ENCODE assay signal across 9 mouse cellular contexts in genomic region chr10:75091478-75092152, GRCm38 (mm10). TPM values are rescaled to one million over a fixed set of nuclear protein-coding genes. Genes with fewer than 3 reads are reported as not detected.
DNase-seq lines count a peak whose midpoint lies in the region; ATAC-seq and TF ChIP-seq lines count a peak whose summit lies in the region.
"Had no signal": no experiment of that assay in that cellular context is flagged by ENCODE, and none has a peak within 500 bp of the region (broad histone marks: within the 10 kb centered on the region; RNA-seq: fewer than 3 reads in every experiment).

No protein-coding gene starts in this region.

- no peak for TF ChIP-seq EP300 in stomach, postnatal 0 days (optimal IDR thresholded peaks at IDR 0.05)

- no peaks in the 10 kb centered on the region for H3K9me3 ChIP-seq in embryonic facial prominence, embryonic 14.5 days (ENCODE audit: control insufficient read depth, low read length)
- H3K9me3 ChIP-seq in embryonic facial prominence, embryonic 10.5 days, result no peaks in the 10 kb centered on the region
- H3K9me3 ChIP-seq in stomach, embryonic 15.5 days, result no peaks in the 10 kb centered on the region
- H3K9me3 ChIP-seq in stomach, postnatal 0 days (ENCODE audit: control insufficient read depth, low read length), result no peaks in the 10 kb centered on the region
- H3K9me3 ChIP-seq in stomach, embryonic 16.5 days (replicated peaks; ENCODE audit: control insufficient read depth, low read length), result no peaks in the 10 kb centered on the region
- H3K9me3 ChIP-seq: midbrain, embryonic 12.5 days had no signal

- WGBS in embryonic facial prominence, embryonic 14.5 days, result 72% methylated on average over 10 of the region's 10 CpGs
- 91% methylated on average over 10 of the region's 10 CpGs for WGBS in embryonic facial prominence, embryonic 10.5 days
- 56% methylated on average over 10 of the region's 10 CpGs for WGBS in stomach, embryonic 15.5 days
- 42% methylated on average over 10 of the region's 10 CpGs for WGBS in stomach, postnatal 0 days
- 57% methylated on average over 10 of the region's 10 CpGs for WGBS in stomach, embryonic 16.5 days

- H3K4me3 ChIP-seq in embryonic facial prominence, embryonic 14.5 days (ENCODE audit: low read depth, low read length), result no peak overlapping the region
- no peak overlapping the region for H3K4me3 ChIP-seq in embryonic facial prominence, embryonic 10.5 days
- H3K4me3 ChIP-seq in stomach, embryonic 15.5 days (replicated peaks), result no peak overlapping the region
- H3K4me3 ChIP-seq in stomach, postnatal 0 days (ENCODE audit: low read depth, low read length), result no peak overlapping the region
- no peak overlapping the region for H3K4me3 ChIP-seq in stomach, embryonic 16.5 days (replicated peaks; ENCODE audit: low read length)
- H3K4me3 ChIP-seq: midbrain, embryonic 12.5 days had no signal

- H3K36me3 ChIP-seq in embryonic facial prominence, embryonic 14.5 days (ENCODE audit: control insufficient read depth, insufficient read depth, low read length), result no peaks in the 10 kb centered on the region
- H3K36me3 ChIP-seq in embryonic facial prominence, embryonic 10.5 days (replicated peaks), result peaks cover 11% of the 10 kb centered on the region
- no peaks in the 10 kb centered on the region for H3K36me3 ChIP-seq in stomach, embryonic 15.5 days
- no peaks in the 10 kb centered on the region for H3K36me3 ChIP-seq in stomach, postnatal 0 days (ENCODE audit: control insufficient read depth, insufficient read depth, low read length)
- H3K36me3 ChIP-seq in stomach, embryonic 16.5 days (ENCODE audit: control insufficient read depth, insufficient read depth, low read length), result no peaks in the 10 kb centered on the region
- H3K36me3 ChIP-seq: midbrain, embryonic 12.5 days had no signal

- no peak for ATAC-seq in embryonic facial prominence, embryonic 14.5 days (ENCODE audit: low read depth)
- ATAC-seq in stomach, embryonic 15.5 days (ENCODE audit: insufficient read depth, low FRiP score, low read depth), result no peak
- ATAC-seq in stomach, postnatal 0 days (ENCODE audit: low FRiP score, low TSS enrichment), result no peak
- ATAC-seq in stomach, embryonic 16.5 days (ENCODE audit: insufficient read depth, low FRiP score), result no peak

- 0 out of 2 replicates have a peak, but pooled peaks cover 5% of the 10 kb centered on the region for H3K4me1 ChIP-seq in embryonic facial prominence, embryonic 14.5 days (ENCODE audit: control insufficient read depth, insufficient read depth, low read length)
- H3K4me1 ChIP-seq in embryonic facial prominence, embryonic 10.5 days, result peaks cover 33% of the 10 kb centered on the region
- peaks cover 6% of the 10 kb centered on the region; the same call in 1 of the 2 replicates for H3K4me1 ChIP-seq in stomach, embryonic 15.5 days
- peaks cover 5% of the 10 kb centered on the region; the same call in 1 of the 2 replicates for H3K4me1 ChIP-seq in stomach, postnatal 0 days (replicated peaks; ENCODE audit: control insufficient read depth, insufficient read depth)
- peaks cover 17% of the 10 kb centered on the region; the same call in 1 of the 2 replicates for H3K4me1 ChIP-seq in stomach, embryonic 16.5 days (ENCODE audit: control insufficient read depth, insufficient read depth, low read length)

- H3K4me2 ChIP-seq in embryonic facial prominence, embryonic 14.5 days (ENCODE audit: low read depth, low read length), result no peak overlapping the region
- H3K4me2 ChIP-seq in stomach, embryonic 15.5 days, result no peak overlapping the region
- H3K4me2 ChIP-seq in stomach, postnatal 0 days (replicated peaks; ENCODE audit: low read depth), result no peak overlapping the region
- H3K4me2 ChIP-seq in stomach, embryonic 16.5 days (ENCODE audit: low read depth, low read length), result no peak overlapping the region
- H3K4me2 ChIP-seq: midbrain, embryonic 12.5 days had no signal

- DNase-seq in embryonic facial prominence, embryonic 14.5 days (ENCODE audit: low spot score), result peak; percentile 40
- no peak for DNase-seq in embryonic facial prominence, embryonic 10.5 days (ENCODE audit: low spot score)
- no peak for DNase-seq in stomach, postnatal 0 days (ENCODE audit: low spot score)
- DNase-seq in heart, adult 9 months (ENCODE audit: low spot score in 2 of 2), result peak; percentile 58 to 71
- DNase-seq in embryo, embryonic 11 days, result no peak
- no peak for DNase-seq in adrenal gland, adult (ENCODE audit: inconsistent age in 2 of 2, low spot score in 1 of 2)

- no peak for TF ChIP-seq CTCF in stomach, postnatal 0 days (IDR thresholded peaks at IDR 0.05; ENCODE audit: low read depth)

- no peaks in the 10 kb centered on the region for H3K27me3 ChIP-seq in embryonic facial prominence, embryonic 14.5 days (replicated peaks; ENCODE audit: control insufficient read depth, insufficient read depth, low read length)
- peaks cover 15% of the 10 kb centered on the region for H3K27me3 ChIP-seq in embryonic facial prominence, embryonic 10.5 days (replicated peaks; ENCODE audit: low read depth, poor library complexity, severe bottlenecking)
- H3K27me3 ChIP-seq in stomach, embryonic 15.5 days (replicated peaks), result no peaks in the 10 kb centered on the region
- no peaks in the 10 kb centered on the region for H3K27me3 ChIP-seq in stomach, postnatal 0 days (ENCODE audit: control insufficient read depth, insufficient read depth, low read length)
- no peaks in the 10 kb centered on the region for H3K27me3 ChIP-seq in stomach, embryonic 16.5 days (ENCODE audit: control insufficient read depth, insufficient read depth, low read length)
- H3K27me3 ChIP-seq: midbrain, embryonic 12.5 days had no signal

- no peak overlapping the region for H3K9ac ChIP-seq in embryonic facial prominence, embryonic 14.5 days (ENCODE audit: low read depth, low read length)
- H3K9ac ChIP-seq in stomach, embryonic 15.5 days, result no peak overlapping the region
- H3K9ac ChIP-seq in stomach, postnatal 0 days (ENCODE audit: low read length), result no peak overlapping the region
- H3K9ac ChIP-seq in stomach, embryonic 16.5 days (ENCODE audit: low read length), result no peak overlapping the region
- H3K9ac ChIP-seq: midbrain, embryonic 12.5 days had no signal

- H3K27ac ChIP-seq in embryonic facial prominence, embryonic 14.5 days (replicated peaks; ENCODE audit: low read depth, low read length), result no peak overlapping the region
- H3K27ac ChIP-seq in embryonic facial prominence, embryonic 10.5 days (replicated peaks), result no peak overlapping the region
- H3K27ac ChIP-seq in stomach, embryonic 15.5 days, result 0 out of 2 replicates have a peak overlapping the region, but pooled peaks have one; percentile 6
- H3K27ac ChIP-seq in stomach, postnatal 0 days (replicated peaks), result no peak overlapping the region
- H3K27ac ChIP-seq in stomach, embryonic 16.5 days (ENCODE audit: low read length), result 0 out of 2 replicates have a peak overlapping the region, but pooled peaks have one; percentile 43
- H3K27ac ChIP-seq: midbrain, embryonic 12.5 days had no signal

RNA-seq across cellular contexts. Expression of gene Bcr, which starts 31.2 kb away (rescaled TPM):
- 6.7 and 8.1 TPM in 2 replicates for polyA plus RNA-seq in embryonic facial prominence, embryonic 14.5 days (2014; fragmentation: Nextera tagmentation; extraction: Ambion mirVana)
- 8.1 and 9.1 TPM in 2 replicates for polyA plus RNA-seq in embryonic facial prominence, embryonic 10.5 days (2016; fragmentation: Nextera tagmentation; extraction: Ambion mirVana)
- 7.5 and 8.9 TPM in 2 replicates for polyA plus RNA-seq in stomach, embryonic 15.5 days (2015; fragmentation: Nextera tagmentation; extraction: Ambion mirVana)
- 4.5 and 4.7 TPM in 2 replicates for polyA plus RNA-seq in stomach, postnatal 0 days (2015; fragmentation: Nextera tagmentation; extraction: Ambion mirVana)
- 7.4 and 8.8 TPM in 2 replicates for polyA plus RNA-seq in stomach, embryonic 16.5 days (2015; fragmentation: Nextera tagmentation; extraction: Ambion mirVana)

RNA-seq across cellular contexts. Expression of gene Rab36, which starts 54.8 kb away (rescaled TPM):
- polyA plus RNA-seq in embryonic facial prominence, embryonic 14.5 days (2014; fragmentation: Nextera tagmentation; extraction: Ambion mirVana), result 6.7 and 8.7 TPM in 2 replicates
- 10.5 and 13.1 TPM in 2 replicates for polyA plus RNA-seq in embryonic facial prominence, embryonic 10.5 days (2016; fragmentation: Nextera tagmentation; extraction: Ambion mirVana)
- polyA plus RNA-seq in stomach, embryonic 15.5 days (2015; fragmentation: Nextera tagmentation; extraction: Ambion mirVana), result 6.9 and 7.6 TPM in 2 replicates
- 1.9 and 2.0 TPM in 2 replicates for polyA plus RNA-seq in stomach, postnatal 0 days (2015; fragmentation: Nextera tagmentation; extraction: Ambion mirVana)
- polyA plus RNA-seq in stomach, embryonic 16.5 days (2015; fragmentation: Nextera tagmentation; extraction: Ambion mirVana), result 7.3 and 8.2 TPM in 2 replicates

RNA-seq across cellular contexts. Expression of gene Rsph14, which starts 59.2 kb away (rescaled TPM):
- polyA plus RNA-seq in embryonic facial prominence, embryonic 14.5 days (2014; fragmentation: Nextera tagmentation; extraction: Ambion mirVana), result 0.39 and 2.4 TPM in 2 replicates
- polyA plus RNA-seq in embryonic facial prominence, embryonic 10.5 days (2016; fragmentation: Nextera tagmentation; extraction: Ambion mirVana), result not detected in 2 replicates
- polyA plus RNA-seq in stomach, embryonic 15.5 days (2015; fragmentation: Nextera tagmentation; extraction: Ambion mirVana), result not detected in 2 replicates
- polyA plus RNA-seq in stomach, postnatal 0 days (2015; fragmentation: Nextera tagmentation; extraction: Ambion mirVana), result not detected in 2 replicates
- polyA plus RNA-seq in stomach, embryonic 16.5 days (2015; fragmentation: Nextera tagmentation; extraction: Ambion mirVana), result not detected in 2 replicates
- polyA plus RNA-seq: midbrain, embryonic 12.5 days had no signal

Comparison
In these comparisons a context has a peak if more than half of its experiments do, and no peak if none do; other contexts are left out.
1. DNase-seq: peak in embryonic facial prominence, embryonic 14.5 days (single experiment) and heart, adult 9 months (2 of 2); none in embryonic facial prominence, embryonic 10.5 days (single experiment), stomach, postnatal 0 days (single experiment), embryo, embryonic 11 days (single experiment) and adrenal gland, adult (0 of 2).
2. H3K27ac ChIP-seq: peak in stomach, embryonic 15.5 days (single experiment) and stomach, embryonic 16.5 days (single experiment); none in embryonic facial prominence, embryonic 14.5 days (single experiment), embryonic facial prominence, embryonic 10.5 days (single experiment) and stomach, postnatal 0 days (single experiment).